Mouse (Mus musculus): ENCODE data around the gene Mdc1. TPM values are rescaled to one million over a fixed set of nuclear protein-coding genes. Genes with fewer than 3 reads are reported as not detected.
A peak's percentile ranks its signal among the peaks of the same experiment; 100 is the strongest.

The Mdc1 gene
- polyA plus RNA-seq (2017; shearing (Covaris generic)): 1 to 10 TPM; 4.1 to 6.4 TPM

- ATAC-seq: peak; percentile 82
Observed at GRCm38 (mm10) chr17:35841076-35841950, at the start of gene Mdc1. Gene Mdc1, plus strand, starts transcription at chr17:35841515.

DNA sequence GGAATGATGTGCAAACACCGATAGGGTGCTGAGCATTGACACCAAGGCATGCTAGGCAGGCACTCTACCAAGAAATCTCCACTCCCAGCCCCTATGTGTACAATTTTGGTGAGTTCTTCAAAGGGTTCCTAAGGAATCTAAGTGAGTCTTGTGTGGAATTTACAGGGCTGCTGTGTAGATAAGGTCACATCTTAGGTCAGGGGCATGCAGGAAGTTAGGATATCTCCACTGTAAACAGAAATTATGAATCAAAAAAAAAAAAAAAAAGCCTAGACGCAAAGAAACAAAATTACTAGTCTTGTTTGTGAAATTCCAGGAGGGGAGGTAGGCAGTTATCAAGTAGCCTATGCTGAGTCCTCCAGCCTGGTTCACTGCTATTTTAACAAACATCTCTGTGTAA lies 48.5 kb upstream of the Mdc1 start:
- no peak for ATAC-seq

DNA sequence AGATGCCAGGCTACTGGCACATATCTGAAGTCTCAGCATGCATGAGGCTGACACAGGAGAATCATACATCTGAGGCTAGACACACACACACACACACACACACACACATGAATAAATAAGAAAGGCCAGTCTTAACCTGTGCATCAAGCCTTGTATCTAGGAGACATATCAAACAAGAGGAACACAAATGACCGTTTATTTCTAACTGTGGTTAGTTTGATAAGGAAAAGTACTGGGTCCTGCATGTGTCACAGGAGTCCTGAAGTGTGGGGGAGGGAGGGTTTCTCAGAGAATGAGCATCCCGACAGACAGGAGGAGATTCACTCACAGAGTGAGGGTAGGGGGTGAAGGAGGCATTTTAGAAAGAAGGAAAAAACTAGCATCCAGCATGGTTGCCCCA lies 46.2 kb upstream of the Mdc1 start:
- no peak for ATAC-seq

DNA sequence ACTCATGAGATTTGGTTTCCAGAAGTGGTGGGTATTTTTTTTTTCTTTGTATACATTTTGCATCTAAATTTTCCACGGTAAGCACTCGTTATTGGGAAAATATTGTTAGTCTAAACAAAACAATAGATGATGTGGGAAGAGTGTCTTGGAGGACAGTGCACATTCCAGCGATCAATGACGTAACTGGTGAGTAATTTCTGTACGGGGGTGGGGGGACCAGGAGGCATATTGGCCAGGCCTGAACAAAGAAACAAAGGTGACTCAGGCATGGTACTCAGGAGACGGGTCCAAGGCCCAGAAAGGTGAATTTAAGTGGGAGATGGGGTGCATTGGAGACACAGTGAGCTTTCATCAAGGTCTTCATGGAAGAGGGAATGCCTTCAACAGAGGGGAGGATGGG lies 45.7 kb upstream of the Mdc1 start:
- ATAC-seq: no peak

DNA sequence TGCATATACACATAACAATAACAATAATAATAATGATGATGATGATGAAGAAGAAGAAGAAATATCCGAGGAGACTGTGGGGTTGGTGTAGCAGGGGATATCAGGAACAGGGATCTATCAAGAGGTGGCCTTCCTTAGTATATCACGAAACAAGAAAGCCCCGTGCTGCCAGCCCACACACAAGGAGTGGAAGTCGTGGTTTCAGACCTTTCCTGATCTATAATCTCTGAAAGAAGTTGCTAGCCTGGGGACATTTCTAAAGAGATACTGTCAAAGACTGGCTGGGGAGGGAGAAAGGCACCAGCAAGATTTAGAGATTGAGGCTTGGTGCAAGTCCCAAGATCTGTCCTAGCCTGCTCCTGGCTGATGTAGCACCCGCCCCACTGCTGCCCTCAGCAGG lies 44.5 kb upstream of the Mdc1 start:
- ATAC-seq: no peak

DNA sequence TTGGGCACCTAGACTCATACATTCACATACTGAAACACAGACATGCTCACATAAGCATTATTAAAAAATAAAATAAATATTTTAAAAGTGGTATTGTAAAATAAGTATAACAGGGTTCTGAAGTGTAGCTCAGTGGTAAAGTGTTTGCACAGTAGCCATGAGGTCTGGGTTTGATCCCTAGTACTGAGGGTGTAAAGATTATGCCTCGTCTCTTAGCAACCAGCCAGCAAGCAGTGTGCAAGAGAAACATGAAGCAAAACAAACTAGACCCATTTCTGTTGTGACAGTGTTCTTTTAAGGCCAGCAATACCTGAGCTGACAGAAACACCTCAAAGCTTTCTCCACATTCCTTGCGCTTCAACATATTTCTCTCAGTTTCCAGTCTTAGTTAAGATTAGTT lies 40.4 kb upstream of the Mdc1 start:
- no peak for ATAC-seq

- ATAC-seq: no peak
Observed at GRCm38 (mm10) chr17:35803020-35803419, 38.3 kb upstream of the Mdc1 start.

DNA sequence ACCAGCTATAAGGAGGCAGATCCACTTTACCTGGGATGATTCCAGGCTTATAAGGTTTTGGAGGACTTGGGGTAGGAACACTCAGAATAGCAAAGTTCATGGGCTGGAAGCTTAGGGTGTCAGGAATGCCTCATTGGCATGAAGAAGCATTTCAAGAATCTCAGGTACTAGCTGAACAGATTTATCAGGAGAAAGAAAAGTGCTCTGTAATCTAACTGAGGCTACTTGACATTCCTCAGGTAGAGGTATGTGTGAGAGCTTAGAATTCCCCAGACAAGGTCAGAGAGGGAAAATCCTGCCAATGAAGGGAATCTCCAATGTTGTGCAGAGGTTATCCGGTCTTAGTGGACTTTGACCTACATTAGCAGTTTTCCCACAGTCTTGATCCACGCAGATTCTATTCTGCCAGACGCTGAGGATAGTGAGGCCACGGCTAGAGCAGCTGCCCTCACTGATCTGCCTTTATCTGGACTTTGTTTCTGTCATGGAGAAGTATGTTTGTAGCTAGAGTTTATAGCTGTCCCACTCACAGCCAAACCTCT lies 37.4 kb upstream of the Mdc1 start:
- ATAC-seq: no peak

DNA sequence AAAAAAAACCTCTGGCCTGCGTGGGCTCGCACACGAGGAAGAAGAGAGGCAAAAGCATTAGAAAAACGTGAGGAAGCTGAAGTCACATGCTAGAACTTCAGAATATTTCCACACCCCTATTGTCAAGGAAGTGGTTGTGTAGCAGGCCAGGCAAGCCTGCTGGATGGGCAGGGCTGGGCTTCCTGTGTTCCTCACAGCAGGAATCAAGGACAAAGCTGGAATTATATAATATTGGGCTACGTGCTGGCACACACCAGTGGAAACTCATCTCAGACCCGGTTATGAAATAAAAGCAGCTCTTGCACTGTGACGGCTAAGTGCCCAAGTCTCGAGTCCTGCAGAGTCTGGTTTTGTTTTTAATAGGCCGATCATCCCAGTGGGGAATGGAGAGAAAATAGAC lies 33.2 kb upstream of the Mdc1 start:
- ATAC-seq: no peak

- ATAC-seq: no peak
Observed at GRCm38 (mm10) chr17:35809395-35809794, 31.9 kb upstream of the Mdc1 start.

DNA sequence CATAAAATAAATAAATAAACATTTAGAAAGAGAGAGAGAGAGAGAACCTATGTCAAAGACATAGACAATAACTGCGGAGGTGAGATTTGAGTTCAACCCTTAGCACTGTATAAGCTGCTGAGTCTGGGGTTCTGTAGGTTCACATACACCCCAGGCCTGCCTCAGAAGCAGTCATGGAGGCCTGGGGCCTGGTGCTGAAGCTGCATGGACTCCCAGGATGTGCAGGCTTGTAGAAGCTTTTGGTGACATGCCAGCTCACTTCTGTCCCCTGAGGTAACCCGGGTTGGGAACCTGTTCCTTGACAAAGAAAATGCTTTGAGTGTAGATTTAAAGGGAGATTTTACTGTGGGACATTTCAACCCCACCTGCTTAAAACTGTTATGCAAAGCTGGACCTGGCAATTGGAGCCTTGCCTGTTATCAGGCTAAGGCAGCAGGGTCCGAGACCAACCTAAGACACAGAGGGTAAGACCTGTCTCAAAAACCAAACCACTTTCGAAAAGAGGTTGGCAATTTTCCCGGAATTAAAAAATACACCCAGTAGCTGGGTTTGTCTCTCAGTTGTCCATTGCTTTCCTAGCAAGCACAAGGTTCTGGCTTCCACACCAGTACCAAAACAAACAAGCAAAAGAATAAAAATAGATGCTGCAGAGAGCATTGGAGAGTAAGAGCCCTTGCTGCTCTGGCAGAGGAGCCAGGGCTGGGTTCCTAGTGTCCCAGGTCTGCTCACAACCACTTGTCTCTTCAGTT lies 30.2 kb upstream of the Mdc1 start:
- no peak for ATAC-seq

DNA sequence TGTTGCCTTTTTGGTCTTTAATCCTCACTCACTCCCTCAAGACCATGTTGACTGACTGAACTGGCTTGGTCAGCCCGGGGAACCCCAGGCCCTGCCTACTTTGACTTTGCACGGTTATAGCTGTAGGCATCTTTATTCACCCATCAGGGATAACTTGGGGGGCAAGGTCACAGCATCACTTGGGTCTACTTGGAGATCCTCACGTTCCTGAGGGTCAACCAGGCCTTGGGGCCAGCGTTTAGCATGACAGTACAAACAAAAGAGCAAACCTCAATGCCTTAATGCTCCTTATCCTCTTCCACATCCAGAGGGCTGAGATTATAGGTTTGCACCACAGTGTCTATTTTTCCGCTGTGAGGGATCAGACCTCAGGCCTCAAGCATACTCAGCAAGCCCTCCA lies 29.0 kb upstream of the Mdc1 start:
- ATAC-seq: no peak

DNA sequence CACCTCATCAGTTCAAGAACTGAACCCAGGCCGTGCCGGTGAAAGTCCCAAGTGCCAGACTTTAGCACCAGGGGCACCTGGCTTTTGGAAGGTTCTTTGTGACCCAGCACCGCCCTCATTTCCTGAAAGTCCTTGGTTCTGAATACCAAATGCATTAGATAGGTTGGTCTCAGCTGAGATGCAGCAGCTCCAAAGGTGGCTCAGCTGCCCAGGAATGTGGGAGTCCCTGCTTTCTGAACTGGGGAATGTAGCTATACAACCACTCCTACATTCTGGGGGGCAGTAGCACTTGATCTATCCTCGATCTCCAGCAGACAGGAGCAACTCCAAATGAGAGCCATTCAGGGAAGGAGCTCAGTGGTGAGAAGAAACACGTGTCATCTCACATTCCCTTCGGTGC lies 28.6 kb upstream of the Mdc1 start:
- no peak for ATAC-seq

DNA sequence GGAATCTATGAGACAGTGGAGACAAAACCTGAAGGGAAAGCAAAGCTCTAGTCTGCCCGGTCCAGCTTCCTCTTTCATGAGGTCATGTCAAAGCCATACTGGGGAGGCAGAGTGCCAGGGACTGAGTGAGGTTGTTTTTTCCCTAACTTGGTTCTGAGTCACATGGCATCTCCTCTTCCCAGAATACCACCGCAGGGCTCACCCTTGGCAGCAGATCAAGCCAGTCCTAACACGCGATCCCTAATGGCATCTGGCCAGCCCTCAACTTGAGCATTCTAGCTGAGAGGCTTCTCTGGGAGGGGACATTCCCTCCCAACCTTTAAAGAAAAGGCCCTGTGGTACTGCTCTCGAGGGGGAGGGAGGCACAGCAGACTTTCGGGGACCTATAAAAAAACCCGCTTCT lies 28.1 kb upstream of the Mdc1 start:
- no peak for ATAC-seq

- peak; percentile 68 for ATAC-seq
Observed at GRCm38 (mm10) chr17:35813653-35814052, 27.7 kb upstream of the Mdc1 start.

DNA sequence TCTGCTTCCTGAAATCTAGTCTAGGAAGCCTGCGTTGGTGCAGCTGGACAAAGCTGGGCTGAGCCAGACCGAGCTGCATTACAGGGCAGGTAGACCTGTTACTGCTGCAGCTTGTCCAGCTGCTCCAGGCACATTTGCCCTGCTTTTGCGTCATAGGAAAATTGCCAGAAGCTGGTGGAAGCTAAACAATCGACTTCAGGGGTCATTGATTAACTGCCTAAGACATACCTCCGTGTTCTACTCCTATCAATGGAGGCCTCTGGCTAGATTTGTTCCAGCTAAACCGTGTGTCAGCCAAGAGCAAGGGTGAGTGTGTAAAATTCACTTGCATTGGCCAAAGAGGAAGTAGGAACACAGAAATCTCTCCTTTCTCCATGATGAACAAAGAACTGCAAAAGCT lies 26.6 kb upstream of the Mdc1 start:
- ATAC-seq: no peak

DNA sequence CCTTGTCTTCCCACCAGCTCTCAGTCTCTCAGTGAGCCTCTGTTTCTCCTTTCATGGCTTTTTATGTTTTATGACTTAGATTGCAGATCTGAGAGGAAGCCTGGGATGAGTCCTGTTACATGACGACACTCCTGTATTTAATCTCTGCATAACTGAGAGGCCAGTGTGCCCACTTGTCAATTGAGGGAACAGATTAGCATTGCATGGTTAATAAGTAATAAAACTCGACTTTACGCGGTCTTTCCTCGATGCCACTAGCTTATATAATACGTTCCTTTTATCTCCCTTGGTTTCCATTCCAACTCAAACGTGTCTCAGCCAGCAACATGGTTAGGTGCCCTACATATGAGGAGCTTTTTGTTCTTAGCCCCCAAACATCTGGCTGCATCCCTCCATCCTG lies 25.5 kb upstream of the Mdc1 start:
- no peak for ATAC-seq

DNA sequence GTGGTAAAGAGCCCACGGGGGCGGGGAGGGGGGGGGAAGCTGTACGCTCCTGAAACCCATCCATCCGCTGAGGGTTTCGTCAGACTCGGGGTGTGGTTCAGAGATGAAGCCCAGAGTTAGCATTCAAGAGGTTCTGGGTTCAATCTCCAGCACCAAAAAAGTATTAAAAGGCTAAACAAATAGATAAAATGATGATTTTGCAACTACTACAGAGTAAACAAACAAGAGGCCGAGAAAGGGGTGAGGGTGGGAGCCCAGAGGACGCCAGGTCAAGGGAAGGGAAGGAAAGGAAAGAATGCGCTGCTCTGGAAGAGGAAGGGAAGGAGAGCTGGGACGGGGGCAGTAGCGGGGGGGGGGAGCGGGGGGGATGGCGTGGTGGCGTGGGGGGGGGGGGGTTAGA lies 24.6 kb upstream of the Mdc1 start:
- ATAC-seq: no peak

GRCm38 (mm10) chr17:35817226-35817625 lies 24.1 kb upstream of the Mdc1 start:
- no peak for ATAC-seq

DNA sequence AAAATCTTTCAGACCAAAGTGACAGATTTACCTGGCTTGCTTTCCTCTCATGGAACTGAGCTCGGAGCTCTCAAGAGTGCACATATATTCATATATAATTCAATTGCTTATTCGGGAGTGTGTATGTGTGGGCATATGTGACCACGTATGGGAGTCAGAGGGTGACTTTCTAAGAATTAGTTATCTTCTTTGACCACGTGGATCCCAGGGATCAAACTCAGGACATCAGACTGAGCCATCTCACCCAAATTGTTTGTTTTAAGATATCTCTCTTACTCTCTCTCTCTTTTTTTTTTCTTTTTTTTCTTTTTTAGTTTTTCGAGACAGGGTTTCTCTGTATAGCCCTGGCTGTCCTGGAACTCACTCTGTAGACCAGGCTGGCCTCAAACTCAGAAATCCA lies 21.2 kb upstream of the Mdc1 start:
- ATAC-seq: no peak

- ATAC-seq: no peak
Observed at GRCm38 (mm10) chr17:35821439-35822430, 19.6 kb upstream of the Mdc1 start, which contains the start of gene Ier3. Gene Ier3, plus strand, starts transcription at chr17:35821684.

GRCm38 (mm10) chr17:35822564-35822963 lies 18.8 kb upstream of the Mdc1 start:
- no peak for ATAC-seq
